Mouse (Mus musculus) heart, embryonic 14.5 days (tissue): ENCODE results near the gene Gpr143. TPM values are rescaled to one million over a fixed set of nuclear protein-coding genes. Genes with fewer than 3 reads are reported as not detected.

ENCODE experiments used
- ATAC-seq: fragments of 200-750 bp; cut with Nextera tagmentation; 2 replicates; pipeline ENCODE4 v1.8.0; 2017; ENCODE audit warnings: low read depth, moderate TSS enrichment; ENCODE audit not compliant: insufficient number of reproducible peaks, insufficient read depth, low FRiP score
- H3K27ac ChIP-seq, 2 experiments: fragments of 200-500 bp in 1 of 2; fragments of 300-500 bp in 1 of 2; sonication (generic) in 1 of 2; replicated peaks in 1 of 2; 2 replicates each; pipeline ENCODE4 v1.5.1; 2012 to 2014; ENCODE audit warnings: low read depth in 2 of 2, low read length in 2 of 2, control low read depth in 1 of 2, mild to moderate bottlenecking in 1 of 2, mixed read lengths in 1 of 2; ENCODE audit not compliant: control insufficient read depth in 1 of 2, insufficient read depth in 1 of 2
- H3K27me3 ChIP-seq: fragments of 300-500 bp; sonication (generic); 2 replicates; pipeline ENCODE4 v1.6.1; 2014; ENCODE audit warnings: mild to moderate bottlenecking, low read length, control low read depth; ENCODE audit not compliant: control insufficient read depth, insufficient read depth
- H3K36me3 ChIP-seq: fragments of 300-500 bp; sonication (generic); 2 replicates; pipeline ENCODE4 v1.6.1; 2014; ENCODE audit warnings: mild to moderate bottlenecking, control low read depth, low read length, mixed read lengths; ENCODE audit not compliant: control insufficient read depth, insufficient read depth
- H3K4me1 ChIP-seq, 2 experiments: fragments of 200-500 bp in 1 of 2; fragments of 300-500 bp in 1 of 2; sonication (generic) in 1 of 2; 2 replicates each; pipeline ENCODE4 v1.6.1; 2012 to 2014; ENCODE audit warnings: low read length in 2 of 2, control low read depth in 1 of 2, mixed read lengths in 1 of 2; ENCODE audit not compliant: control insufficient read depth in 2 of 2, insufficient read depth in 2 of 2
- H3K4me2 ChIP-seq: fragments of 300-500 bp; sonication (generic); 2 replicates; pipeline ENCODE4 v1.6.1; 2014; ENCODE audit warnings: mild to moderate bottlenecking, low read length
- H3K4me3 ChIP-seq, 2 experiments: fragments of 200-500 bp in 1 of 2; fragments of 300-500 bp in 1 of 2; sonication (generic) in 1 of 2; 2 replicates each; pipeline ENCODE4 v1.5.1; 2012 to 2014; ENCODE audit warnings: low read length in 2 of 2, mild to moderate bottlenecking in 2 of 2, control low read depth in 1 of 2, low read depth in 1 of 2, moderate library complexity in 1 of 2; ENCODE audit not compliant: control insufficient read depth in 1 of 2, insufficient read depth in 1 of 2
- H3K9ac ChIP-seq: fragments of 300-500 bp; sonication (generic); 2 replicates; pipeline ENCODE4 v1.6.1; 2014; ENCODE audit warnings: mild to moderate bottlenecking, low read length
- H3K9me3 ChIP-seq: fragments of 300-500 bp; sonication (generic); 2 replicates; pipeline ENCODE4 v1.6.1; 2016; ENCODE audit warnings: low read length, control low read depth; ENCODE audit not compliant: control insufficient read depth
- WGBS: fragments of 180-500 bp; shearing (Covaris S2); extraction: QIAGEN DNeasy Blood & Tissue Kit; methylation state at CpG from one replicate; pipeline ENCODE4 v1.1.7; 2014; 5-methylcytosine and 5-hydroxymethylcytosine counted together
- polyA plus RNA-seq: library from polyadenylated mRNA; unstranded; fragments of >200 nt; fragmentation: Nextera tagmentation; extraction: Ambion mirVana; gene quantifications from 2 replicates; pipeline ENCODE4 v1.2.1, GENCODE M21; 2014

The Gpr143 gene
- 0.50 TPM in 1 of 2 replicates, not detected in the other for polyA plus RNA-seq

- Histone ChIP-seq H3K4me2 (peak within 1 kb of the TSS; percentile 66), H3K27ac (no peak within 1 kb of the TSS), H3K9ac (peak within 1 kb of the TSS; percentile 38), H3K4me3 (peak within 1 kb of the TSS; percentile 32 to 35), H3K4me1 (peaks cover 0 to 3% of the 10 kb centered on the region in 2 experiments; a peak in 1 of 4 replicates), H3K36me3 (no peaks in the 10 kb centered on the region), H3K9me3 (no peaks in the 10 kb centered on the region), H3K27me3 (no peaks in the 10 kb centered on the region)
- WGBS, result 14% methylated on average over 26 of the region's 26 CpGs
- ATAC-seq, result no peak
Measured at GRCm38 (mm10) chrX:152781720-152782403, at the start of gene Gpr143. Gene Gpr143 (plus strand): TSS chrX:152781921.

- H3K4me1 ChIP-seq, result 0 out of 4 replicates have a peak, but pooled peaks cover 0 to 2% of the 10 kb centered on the region in 2 experiments
- no peak for ATAC-seq
Measured at GRCm38 (mm10) chrX:152735283-152735682, 46.4 kb upstream of the Gpr143 start.

GRCm38 (mm10) chrX:152738191-152738590 lies 43.5 kb upstream of the Gpr143 start:
- no peak for ATAC-seq
- WGBS, result 37% methylated on average over 2 of the region's 2 CpGs
- no peak overlapping the region for H3K9ac ChIP-seq
- H3K4me2 ChIP-seq, result no peak overlapping the region
- no peaks in the 10 kb centered on the region for H3K27me3 ChIP-seq
- H3K4me1 ChIP-seq, result peaks cover 3 to 7% of the 10 kb centered on the region in 2 experiments; a peak in 2 of 4 replicates
- no peaks in the 10 kb centered on the region for H3K36me3 ChIP-seq
- no peak overlapping the region for H3K27ac ChIP-seq
- no peaks in the 10 kb centered on the region for H3K9me3 ChIP-seq
- H3K4me3 ChIP-seq, result no peak overlapping the region

More at GRCm38 (mm10) chrX:152735283-152735682, 46.4 kb upstream of the Gpr143 start:
- H3K36me3 ChIP-seq, result no peaks in the 10 kb centered on the region
- H3K4me3 ChIP-seq, result no peak overlapping the region
- H3K9ac ChIP-seq, result no peak overlapping the region
- no peaks in the 10 kb centered on the region for H3K9me3 ChIP-seq
- no peak overlapping the region for H3K4me2 ChIP-seq
- H3K27ac ChIP-seq, result no peak overlapping the region
- H3K27me3 ChIP-seq, result no peaks in the 10 kb centered on the region

- no peak overlapping the region for H3K4me2 ChIP-seq
- H3K27ac ChIP-seq, result no peak overlapping the region
- no peak overlapping the region for H3K9ac ChIP-seq
- H3K27me3 ChIP-seq, result no peaks in the 10 kb centered on the region
- H3K36me3 ChIP-seq, result no peaks in the 10 kb centered on the region
- no peaks in the 10 kb centered on the region for H3K9me3 ChIP-seq
- H3K4me1 ChIP-seq, result peaks cover 3 to 7% of the 10 kb centered on the region in 2 experiments; a peak in 2 of 4 replicates
- H3K4me3 ChIP-seq, result no peak overlapping the region
- no peak for ATAC-seq
- 59% methylated on average over 4 of the region's 4 CpGs for WGBS
Measured at GRCm38 (mm10) chrX:152738759-152739368, 42.9 kb upstream of the Gpr143 start.

GRCm38 (mm10) chrX:152743642-152744041 lies 38.1 kb upstream of the Gpr143 start:
- H3K36me3 ChIP-seq, result no peaks in the 10 kb centered on the region
- no peak overlapping the region for H3K9ac ChIP-seq
- H3K4me2 ChIP-seq, result no peak overlapping the region
- no peaks in the 10 kb centered on the region for H3K9me3 ChIP-seq
- no peak overlapping the region for H3K4me3 ChIP-seq
- H3K27ac ChIP-seq, result peak overlapping the region; percentile 27 to 42
- peaks cover 3 to 5% of the 10 kb centered on the region in 2 experiments; a peak in 2 of 4 replicates for H3K4me1 ChIP-seq
- H3K27me3 ChIP-seq, result no peaks in the 10 kb centered on the region
- no peak for ATAC-seq

- H3K4me1 ChIP-seq, result peaks cover under 1 to 2% of the 10 kb centered on the region in 2 experiments; a peak in 1 of 4 replicates
- no peak overlapping the region for H3K9ac ChIP-seq
- H3K27me3 ChIP-seq, result no peaks in the 10 kb centered on the region
- H3K4me3 ChIP-seq, result no peak overlapping the region
- no peak overlapping the region for H3K4me2 ChIP-seq
- H3K9me3 ChIP-seq, result no peaks in the 10 kb centered on the region
- H3K27ac ChIP-seq, result no peak overlapping the region
- H3K36me3 ChIP-seq, result no peaks in the 10 kb centered on the region
- ATAC-seq, result no peak
- WGBS, result 80% methylated on average over 2 of the region's 2 CpGs
Measured at GRCm38 (mm10) chrX:152745925-152746324, 35.8 kb upstream of the Gpr143 start.

- WGBS, result 77% methylated on average over 1 of the region's 1 CpGs
- no peaks in the 10 kb centered on the region for H3K36me3 ChIP-seq
- H3K9ac ChIP-seq, result no peak overlapping the region
- no peaks in the 10 kb centered on the region for H3K9me3 ChIP-seq
- H3K4me2 ChIP-seq, result no peak overlapping the region
- H3K4me1 ChIP-seq, result no peaks in the 10 kb centered on the region
- H3K27me3 ChIP-seq, result no peaks in the 10 kb centered on the region
- H3K27ac ChIP-seq, result no peak overlapping the region
- no peak for ATAC-seq
- no peak overlapping the region for H3K4me3 ChIP-seq
Measured at GRCm38 (mm10) chrX:152755819-152756218, 25.9 kb upstream of the Gpr143 start.
